Mouse (Mus musculus): Measurements from ENCODE around the gene Tagln3. TPM values are rescaled to one million over a fixed set of nuclear protein-coding genes. Genes with fewer than 3 reads are reported as not detected.

The Tagln3 gene
- polyA plus RNA-seq, 1 experiment from 2014 or later, result 4.9 TPM

GRCm38 (mm10) chr16:45684815-45685214 lies 39.6 kb downstream of the Tagln3 start:
- H3K4me1 ChIP-seq, result no peaks in the 10 kb centered on the region
- H3K4me2 ChIP-seq, result no peak overlapping the region
- H3K9me3 ChIP-seq, result no peaks in the 10 kb centered on the region
- H3K36me3 ChIP-seq, result no peaks in the 10 kb centered on the region
- no peak overlapping the region for H3K9ac ChIP-seq
- no peak overlapping the region for H3K4me3 ChIP-seq
- 11% methylated on average over 8 of the region's 8 CpGs for WGBS
- H3K27ac ChIP-seq, result no peak overlapping the region
- no peak for ATAC-seq (ENCODE audit: borderline replicate concordance, extremely low read depth, low FRiP score, low TSS enrichment)
- no peaks in the 10 kb centered on the region for H3K27me3 ChIP-seq

- Histone ChIP-seq H3K27ac (no peak overlapping the region), H3K4me2 (no peak overlapping the region), H3K4me1 (no peaks in the 10 kb centered on the region), H3K27me3 (no peaks in the 10 kb centered on the region), H3K4me3 (no peak overlapping the region), H3K9ac (no peak overlapping the region), H3K9me3 (no peaks in the 10 kb centered on the region), H3K36me3 (no peaks in the 10 kb centered on the region)
- WGBS, result 19% methylated on average over 1 of the region's 1 CpGs
- no peak for ATAC-seq (ENCODE audit: borderline replicate concordance, extremely low read depth, low FRiP score, low TSS enrichment)
Measured at GRCm38 (mm10) chr16:45676462-45676861, 47.9 kb downstream of the Tagln3 start.

- 63% methylated on average over 4 of the region's 4 CpGs for WGBS
Measured at GRCm38 (mm10) chr16:45670005-45670404, 54.4 kb downstream of the Tagln3 start.

GRCm38 (mm10) chr16:45668178-45668577 lies 56.2 kb downstream of the Tagln3 start:
- Histone ChIP-seq H3K9ac (no peak overlapping the region), H3K36me3 (no peaks in the 10 kb centered on the region), H3K4me1 (no peaks in the 10 kb centered on the region), H3K27me3 (no peaks in the 10 kb centered on the region), H3K27ac (no peak overlapping the region), H3K4me2 (no peak overlapping the region), H3K9me3 (no peaks in the 10 kb centered on the region), H3K4me3 (no peak overlapping the region)
- no peak for ATAC-seq (ENCODE audit: borderline replicate concordance, extremely low read depth, low FRiP score, low TSS enrichment)
- WGBS, result 51% methylated on average over 3 of the region's 3 CpGs

More at GRCm38 (mm10) chr16:45670005-45670404, 54.4 kb downstream of the Tagln3 start:
- H3K4me3 ChIP-seq, result no peak overlapping the region
- no peak for ATAC-seq (ENCODE audit: borderline replicate concordance, extremely low read depth, low FRiP score, low TSS enrichment)
- no peaks in the 10 kb centered on the region for H3K9me3 ChIP-seq
- H3K36me3 ChIP-seq, result no peaks in the 10 kb centered on the region
- no peak overlapping the region for H3K4me2 ChIP-seq
- no peaks in the 10 kb centered on the region for H3K27me3 ChIP-seq
- H3K4me1 ChIP-seq, result no peaks in the 10 kb centered on the region
- no peak overlapping the region for H3K9ac ChIP-seq
- H3K27ac ChIP-seq, result no peak overlapping the region

GRCm38 (mm10) chr16:45666136-45666535 lies 58.3 kb downstream of the Tagln3 start:
- no peaks in the 10 kb centered on the region for H3K36me3 ChIP-seq
- no peak for ATAC-seq (ENCODE audit: borderline replicate concordance, extremely low read depth, low FRiP score, low TSS enrichment)
- H3K9me3 ChIP-seq, result no peaks in the 10 kb centered on the region
- H3K27me3 ChIP-seq, result no peaks in the 10 kb centered on the region
- no peak overlapping the region for H3K9ac ChIP-seq
- WGBS, result 61% methylated on average over 2 of the region's 2 CpGs
- no peak overlapping the region for H3K27ac ChIP-seq
- no peak overlapping the region for H3K4me3 ChIP-seq
- H3K4me2 ChIP-seq, result no peak overlapping the region
- H3K4me1 ChIP-seq, result no peaks in the 10 kb centered on the region

- H3K9me3 ChIP-seq, result no peaks in the 10 kb centered on the region
- no peak for ATAC-seq (ENCODE audit: borderline replicate concordance, extremely low read depth, low FRiP score, low TSS enrichment)
- H3K4me3 ChIP-seq, result no peak overlapping the region
- H3K4me2 ChIP-seq, result no peak overlapping the region
- no peak overlapping the region for H3K9ac ChIP-seq
- no peaks in the 10 kb centered on the region for H3K36me3 ChIP-seq
- H3K4me1 ChIP-seq, result no peaks in the 10 kb centered on the region
- H3K27me3 ChIP-seq, result no peaks in the 10 kb centered on the region
- no peak overlapping the region for H3K27ac ChIP-seq
Measured at GRCm38 (mm10) chr16:45662381-45662780, 62.0 kb downstream of the Tagln3 start.

Other genes with a start within 250 kb of the Tagln3 start
- not detected in 2 replicates for gene Gm609, start 231.6 kb downstream of the Tagln3 start, polyA plus RNA-seq (2015; fragmentation: Nextera tagmentation; extraction: Ambion mirVana)
- not detected in 2 replicates for gene Gm17783, start 192.6 kb downstream of the Tagln3 start, polyA plus RNA-seq (2015; fragmentation: Nextera tagmentation; extraction: Ambion mirVana)
- not detected in 2 replicates for gene Slc9c1, start 189.3 kb downstream of the Tagln3 start, polyA plus RNA-seq (2015; fragmentation: Nextera tagmentation; extraction: Ambion mirVana)
- gene Gcsam, start 114.2 kb downstream of the Tagln3 start, polyA plus RNA-seq (2015; fragmentation: Nextera tagmentation; extraction: Ambion mirVana), result 0.10 and 0.40 TPM in 2 replicates
- 0.43 and 0.55 TPM in 2 replicates for gene BC016579, start 70.5 kb downstream of the Tagln3 start, polyA plus RNA-seq (2015; fragmentation: Nextera tagmentation; extraction: Ambion mirVana)
- gene Tmprss7, start 30.9 kb downstream of the Tagln3 start, polyA plus RNA-seq (2015; fragmentation: Nextera tagmentation; extraction: Ambion mirVana), result 0.10 TPM in 1 of 2 replicates, not detected in the other
- gene Abhd10, start 18.3 kb upstream of the Tagln3 start, polyA plus RNA-seq (2015; fragmentation: Nextera tagmentation; extraction: Ambion mirVana), result 34.0 and 36.3 TPM in 2 replicates
- 54.9 and 58.9 TPM in 2 replicates for gene Phldb2, start 229.0 kb upstream of the Tagln3 start, polyA plus RNA-seq (2015; fragmentation: Nextera tagmentation; extraction: Ambion mirVana)